Mouse (Mus musculus) right cerebral cortex, postnatal 14 days (tissue): Measurements from ENCODE around the gene Cnr2.

ENCODE experiments used
- DNase-seq: peaks from one replicate; pipeline ENCODE4 v3.0.0; 2022

Cnr2 gene

GRCm38 (mm10) chr4:135877742-135878141 is 17.5 kb upstream of the Cnr2 start:
- DNase-seq, result no peak

- no peak for DNase-seq
Observed at GRCm38 (mm10) chr4:135879021-135879420, 16.2 kb upstream of the Cnr2 start.

GRCm38 (mm10) chr4:135880018-135880417 is 15.2 kb upstream of the Cnr2 start:
- no peak for DNase-seq

- no peak for DNase-seq
Observed at GRCm38 (mm10) chr4:135880576-135880975, 14.6 kb upstream of the Cnr2 start.

- no peak for DNase-seq
Observed at GRCm38 (mm10) chr4:135882023-135882422, 13.2 kb upstream of the Cnr2 start.

GRCm38 (mm10) chr4:135883401-135883851 is 11.8 kb upstream of the Cnr2 start:
- DNase-seq, result no peak

GRCm38 (mm10) chr4:135883881-135884516 is 11.2 kb upstream of the Cnr2 start:
- no peak for DNase-seq

GRCm38 (mm10) chr4:135884531-135884930 is 10.7 kb upstream of the Cnr2 start:
- no peak for DNase-seq

GRCm38 (mm10) chr4:135885676-135886075 is 9.5 kb upstream of the Cnr2 start:
- DNase-seq, result no peak

- no peak for DNase-seq
Observed at GRCm38 (mm10) chr4:135886184-135886583, 9.0 kb upstream of the Cnr2 start.

- no peak for DNase-seq
Observed at GRCm38 (mm10) chr4:135888448-135889057, 6.6 kb upstream of the Cnr2 start.

- no peak for DNase-seq
Observed at GRCm38 (mm10) chr4:135889146-135889883, 5.9 kb upstream of the Cnr2 start.

GRCm38 (mm10) chr4:135889884-135890283 is 5.3 kb upstream of the Cnr2 start:
- peak; percentile 70 for DNase-seq

GRCm38 (mm10) chr4:135891539-135891938 is 3.7 kb upstream of the Cnr2 start:
- no peak for DNase-seq

- DNase-seq, result no peak
Observed at GRCm38 (mm10) chr4:135892884-135893283, 2.3 kb upstream of the Cnr2 start.

GRCm38 (mm10) chr4:135896157-135896556 is 963 bp downstream of the Cnr2 start:
- DNase-seq, result no peak

- no peak for DNase-seq
Observed at GRCm38 (mm10) chr4:135898380-135899049, 3.3 kb downstream of the Cnr2 start.

GRCm38 (mm10) chr4:135899050-135899448 is 3.9 kb downstream of the Cnr2 start:
- DNase-seq, result no peak

- DNase-seq, result no peak
Observed at GRCm38 (mm10) chr4:135900008-135900407, 4.8 kb downstream of the Cnr2 start.

- DNase-seq, result no peak
Observed at GRCm38 (mm10) chr4:135902606-135903242, 7.5 kb downstream of the Cnr2 start.

- no peak for DNase-seq
Observed at GRCm38 (mm10) chr4:135904810-135905209, 9.6 kb downstream of the Cnr2 start.

GRCm38 (mm10) chr4:135906633-135907032 is 11.4 kb downstream of the Cnr2 start:
- DNase-seq, result no peak
